Mouse (Mus musculus): ENCODE measurements at regions not wholly inside any gene's neighbourhood (a gene's known extent, or its start where the extent isn't known, plus 50 kb on each side); places are given as distances from the start of the nearest gene placed in this dataset.

GRCm38 (mm10) chr12:54442408-54442807 is 214.0 kb downstream of the Sptssa start:
- no peak for TF ChIP-seq CTCF (IDR thresholded peaks at IDR 0.05; ENCODE audit: low read depth, low read length)
- no peak for TF ChIP-seq POLR2A (IDR thresholded peaks at IDR 0.05; ENCODE audit: insufficient read depth, low read length)
- no peak for TF ChIP-seq EP300 (IDR thresholded peaks at IDR 0.05; ENCODE audit: insufficient read depth, low read depth, low read length)
